Mouse (Mus musculus) left cerebral cortex, postnatal 10 days (tissue): Measurements from ENCODE around the gene Tspan33. TPM values are rescaled to one million over a fixed set of nuclear protein-coding genes. Genes with fewer than 3 reads are reported as not detected.
"Not testable (repeated sequence)": the region's sequence is repeated elsewhere in the genome, so short reads cannot be mapped to it uniquely, and the experiment has no call there.

ENCODE experiments used
- DNase-seq, 2 experiments: peaks; one replicate each; pipeline ENCODE4 v3.0.0; 2021 to 2022; ENCODE audit warnings: low spot score in 2 of 2, mixed read lengths in 1 of 2; ENCODE audit errors: extremely low spot score in 1 of 2
- intact Hi-C: fragments of 180-260 bp; cut with DNase I; formaldehyde crosslinking; loops from one replicate; pipeline ENCODE4 v1.15.1; 2025
- total RNA-seq, 2 experiments: library from RNA; stranded (reverse); gene quantifications; 2 replicates each; pipeline ENCODE4 v1.2.3; 2021

Gene Tspan33
- total RNA-seq, result 10 to 100 TPM; 18.8 to 20.4 TPM

DNA sequence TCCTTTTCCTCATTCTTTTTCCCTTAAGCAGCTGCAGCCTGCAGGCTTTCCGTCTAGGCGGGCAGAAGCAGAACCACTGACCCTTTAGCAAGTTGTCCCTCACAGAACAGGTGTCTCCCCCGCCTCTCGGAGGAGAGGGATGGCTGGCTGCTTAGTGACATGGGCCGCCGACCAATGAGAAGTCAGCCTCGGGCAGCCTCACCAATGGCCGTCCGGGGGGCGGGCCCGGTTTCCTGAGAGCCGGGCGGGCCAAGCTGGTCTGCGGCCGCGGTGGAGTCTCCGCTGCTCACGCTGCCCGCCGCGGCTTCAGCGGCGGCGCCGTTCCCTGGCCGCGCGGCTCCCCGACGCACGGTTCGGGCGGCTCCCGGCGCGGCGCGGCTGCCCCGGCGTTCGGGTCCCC is at the start of gene Tspan33:
Gene Tspan33, plus strand, starts transcription at position 270 of the 400 bp plus-strand sequence.
- intact Hi-C loops, result no loop called here

GRCm38 (mm10) chr6:29649494-29650169 is 44.4 kb upstream of the Tspan33 start:
- peak; percentile 82 for DNase-seq
- intact Hi-C loops, result no loop called here

More for the DNA sequence above, at the start of gene Tspan33:
- peak; percentile 89 to 95 for DNase-seq

- intact Hi-C loops, result no loop called here
- no peak for DNase-seq
Measured at GRCm38 (mm10) chr6:29650170-29650549, 43.9 kb upstream of the Tspan33 start.

- DNase-seq, result no peak
- intact Hi-C loops, result no loop called here
Measured at GRCm38 (mm10) chr6:29653271-29653670, 40.8 kb upstream of the Tspan33 start.

DNA sequence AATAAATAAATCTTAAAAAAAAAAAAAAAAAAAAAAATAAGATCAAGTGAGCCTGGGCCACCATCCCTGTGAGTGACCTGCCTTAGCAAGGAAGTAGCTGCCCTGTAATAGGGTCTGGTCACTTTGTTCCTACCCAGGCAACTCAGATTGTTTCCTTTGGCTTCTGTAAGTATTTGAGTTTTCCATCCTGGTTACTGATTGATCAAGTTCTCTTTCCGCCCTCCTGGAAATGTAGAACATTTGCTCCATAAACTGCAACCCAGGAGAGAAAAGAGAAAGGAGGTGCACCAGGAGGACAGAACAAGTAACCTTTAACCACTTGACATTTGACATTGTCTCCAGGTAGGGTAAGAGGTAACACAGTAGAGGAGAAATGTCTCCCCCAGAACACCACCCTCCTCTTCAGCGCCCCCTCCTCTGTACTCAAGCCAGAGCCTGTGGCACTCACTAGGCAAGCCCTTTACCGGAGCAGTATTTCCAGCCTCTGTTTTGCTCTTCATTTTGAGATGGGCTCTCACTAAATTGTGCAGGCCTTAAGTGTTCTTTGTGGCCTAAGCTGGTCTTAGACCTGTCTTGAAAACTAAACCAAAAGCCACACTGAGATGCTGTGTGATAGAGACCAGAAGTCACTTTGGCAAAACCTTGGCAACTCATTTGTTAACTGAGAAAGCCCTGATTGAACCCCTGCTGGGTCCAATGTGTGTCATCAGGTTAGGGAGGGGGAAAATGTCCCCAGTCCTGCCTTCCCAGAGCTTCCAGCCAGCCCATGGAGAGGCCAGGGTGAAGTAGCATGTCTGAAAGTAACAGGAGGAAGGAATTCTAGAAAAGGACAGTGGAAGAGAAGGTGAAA is 35.2 kb upstream of the Tspan33 start:
- intact Hi-C loops, result no loop called here
- no peak for DNase-seq

GRCm38 (mm10) chr6:29659964-29660363 is 34.1 kb upstream of the Tspan33 start:
- no peak for DNase-seq
- intact Hi-C loops, result no loop called here

- intact Hi-C loops, result no loop called here
- DNase-seq, result no peak
Measured at GRCm38 (mm10) chr6:29660662-29661307, 33.2 kb upstream of the Tspan33 start.

DNA sequence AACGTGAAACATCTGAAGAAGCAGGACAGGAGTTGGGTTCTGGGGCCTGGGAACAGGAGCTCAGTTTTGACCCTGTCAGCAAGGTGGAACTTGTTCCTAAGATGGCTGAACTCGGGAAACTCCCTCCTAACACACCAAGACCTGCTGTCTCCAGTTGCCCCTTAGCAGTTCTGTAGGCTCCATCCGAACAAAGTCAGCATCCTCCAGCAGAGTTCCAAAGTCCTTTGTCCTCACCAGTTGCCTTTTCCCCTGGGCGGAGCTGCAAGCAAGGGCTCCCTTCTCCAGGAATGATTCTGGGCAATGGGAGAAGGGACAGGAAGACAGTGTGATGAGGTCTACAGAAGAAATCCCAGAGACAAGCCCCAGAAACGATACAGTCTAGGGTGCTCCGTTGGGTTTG is 26.8 kb upstream of the Tspan33 start:
- no peak for DNase-seq
- intact Hi-C loops, result no loop called here

- DNase-seq, result no peak
Measured at GRCm38 (mm10) chr6:29671741-29672140, 22.3 kb upstream of the Tspan33 start.

GRCm38 (mm10) chr6:29672563-29673411 is 21.2 kb upstream of the Tspan33 start:
- intact Hi-C loops, result no loop called here
- no peak for DNase-seq

More at GRCm38 (mm10) chr6:29671741-29672140, 22.3 kb upstream of the Tspan33 start:
- intact Hi-C loops, result no loop called here

- intact Hi-C loops, result no loop called here
- DNase-seq, result no peak
Measured at GRCm38 (mm10) chr6:29673739-29674138, 20.3 kb upstream of the Tspan33 start.

GRCm38 (mm10) chr6:29679947-29680550 is 14.0 kb upstream of the Tspan33 start:
- DNase-seq, intact Hi-C loops: not testable (repeated sequence)

DNA sequence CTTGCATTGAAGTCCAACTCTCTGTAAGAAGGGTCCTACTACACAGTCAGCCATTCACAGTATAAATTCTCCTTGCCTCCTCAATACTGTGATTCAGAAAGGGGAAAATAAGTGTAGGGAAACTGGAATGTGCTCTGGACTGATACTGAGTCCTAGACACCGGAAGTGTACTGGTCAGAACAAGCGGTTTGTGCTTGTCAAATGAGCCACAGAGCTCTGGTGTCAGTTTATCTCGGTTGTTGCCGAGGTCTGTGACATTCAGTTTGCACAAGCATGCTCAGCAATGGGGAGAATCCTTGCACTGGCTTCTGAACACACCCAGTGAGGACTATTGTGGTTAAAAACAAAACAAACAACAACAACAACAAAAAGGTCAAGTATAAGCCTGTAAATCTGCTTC is 12.2 kb upstream of the Tspan33 start:
- no peak for DNase-seq
- intact Hi-C loops, result no loop called here

DNA sequence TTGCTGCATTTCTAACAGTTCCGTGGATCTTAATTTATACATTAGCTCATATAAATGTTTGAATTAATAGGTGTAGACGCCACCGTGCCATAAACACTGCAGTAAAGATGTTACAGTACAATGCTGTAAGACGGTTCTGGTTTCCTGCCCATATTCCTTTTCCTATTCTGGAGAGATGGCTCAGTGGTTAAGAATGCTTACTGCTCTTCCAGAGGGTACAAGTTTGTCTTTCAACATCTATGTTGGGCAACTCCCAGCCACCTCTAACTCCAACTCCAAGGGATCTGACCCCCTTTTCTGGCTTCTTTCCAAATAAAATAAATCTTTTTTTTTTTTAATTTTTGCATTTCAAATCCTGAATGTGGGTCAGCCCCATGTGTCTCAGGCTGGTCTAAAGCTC is 9.3 kb upstream of the Tspan33 start:
- DNase-seq, result no peak
- intact Hi-C loops, result no loop called here

GRCm38 (mm10) chr6:29685952-29686351 is 8.1 kb upstream of the Tspan33 start:
- intact Hi-C loops, result no loop called here
- peak in 1 of 2 experiments; percentile 40 for DNase-seq

- intact Hi-C loops, result no loop called here
- DNase-seq, result no peak
Measured at GRCm38 (mm10) chr6:29689458-29689857, 4.6 kb upstream of the Tspan33 start.

DNA sequence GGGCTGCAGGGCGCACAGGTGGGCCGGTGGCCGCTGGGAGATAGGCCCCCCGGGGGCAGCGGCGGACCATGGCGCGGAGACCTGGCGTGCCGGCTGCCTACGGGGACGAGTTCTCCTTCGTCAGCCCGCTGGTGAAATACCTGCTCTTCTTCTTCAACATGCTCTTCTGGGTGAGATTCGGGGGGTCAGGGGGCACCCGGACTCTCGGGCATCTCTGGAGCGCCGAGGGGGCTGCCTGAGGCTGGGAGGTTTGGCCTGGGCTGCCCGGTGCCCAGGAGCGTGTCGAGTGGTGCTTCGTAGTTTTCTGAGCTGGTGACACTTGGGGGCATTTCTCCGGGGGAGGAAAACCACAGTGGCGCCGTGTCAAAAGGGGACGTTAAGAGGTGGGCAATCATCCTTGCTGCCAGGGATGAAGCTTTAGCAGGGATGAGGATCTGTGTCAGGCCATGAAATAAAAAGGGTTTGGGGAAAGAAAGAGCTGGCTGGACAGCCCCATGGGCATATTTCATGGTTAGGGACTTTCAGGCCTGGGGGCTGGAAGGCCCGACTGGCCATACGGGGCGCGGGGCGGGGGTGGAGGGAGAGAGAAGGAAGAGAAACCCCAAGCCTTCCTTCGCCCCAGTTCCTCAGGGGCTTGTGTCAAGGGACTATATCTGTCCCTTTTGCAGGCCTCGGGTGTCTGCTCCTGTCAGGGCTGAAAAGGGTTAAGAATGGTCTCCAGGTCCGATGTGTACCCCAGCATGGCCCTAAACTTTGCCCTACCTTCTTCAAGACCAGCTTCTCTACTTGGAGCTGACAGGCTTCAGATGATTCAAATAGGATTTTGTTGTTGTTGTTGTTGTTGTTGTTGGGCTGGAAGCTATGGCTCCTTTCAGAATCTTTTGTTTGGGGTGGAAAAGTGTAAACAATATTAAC is 610 bp downstream of the Tspan33 start:
- intact Hi-C loops, result no loop called here
- DNase-seq, result no peak
